Mouse (Mus musculus) embryonic facial prominence, embryonic 14.5 days (tissue): ENCODE results near the gene Klk14. TPM values are rescaled to one million over a fixed set of nuclear protein-coding genes. Genes with fewer than 3 reads are reported as not detected.
A peak's percentile ranks its signal among the peaks of the same experiment; 100 is the strongest.

Source experiments
- ATAC-seq: fragments of 200-750 bp; cut with Nextera tagmentation; 2 replicates; pipeline ENCODE4 v1.8.0; 2017; ENCODE audit warnings: low read depth, moderate number of reproducible peaks, moderate TSS enrichment
- DNase-seq: peaks from one replicate; pipeline ENCODE4 v3.0.0-alpha.2; 2015; ENCODE audit warnings: low spot score
- H3K27ac ChIP-seq: fragments of 300-500 bp; sonication (generic); replicated peaks from 2 replicates; pipeline ENCODE4 v1.5.1; 2014; ENCODE audit warnings: low read depth, mild to moderate bottlenecking, low read length, moderate library complexity
- H3K27me3 ChIP-seq: fragments of 300-500 bp; sonication (generic); replicated peaks from 2 replicates; pipeline ENCODE4 v1.6.1; 2014; ENCODE audit warnings: low read length; ENCODE audit not compliant: control insufficient read depth, insufficient read depth
- H3K36me3 ChIP-seq: fragments of 300-500 bp; sonication (generic); 2 replicates; pipeline ENCODE4 v1.6.1; 2014; ENCODE audit warnings: low read length, mixed read lengths; ENCODE audit not compliant: control insufficient read depth, insufficient read depth
- H3K4me1 ChIP-seq: fragments of 300-500 bp; sonication (generic); 2 replicates; pipeline ENCODE4 v1.6.1; 2014; ENCODE audit warnings: antibody characterized with exemption, low read length; ENCODE audit not compliant: control insufficient read depth, insufficient read depth
- H3K4me2 ChIP-seq: fragments of 300-500 bp; sonication (generic); 2 replicates; pipeline ENCODE4 v1.6.1; 2014; ENCODE audit warnings: low read depth, mild to moderate bottlenecking, low read length, moderate library complexity, mixed read lengths
- H3K4me3 ChIP-seq: fragments of 300-500 bp; sonication (generic); 2 replicates; pipeline ENCODE4 v1.5.1; 2014; ENCODE audit warnings: low read depth, mild to moderate bottlenecking, low read length
- H3K9ac ChIP-seq: fragments of 300-500 bp; sonication (generic); 2 replicates; pipeline ENCODE4 v1.6.1; 2014; ENCODE audit warnings: low read depth, mild to moderate bottlenecking, low read length, moderate library complexity, mixed read lengths
- H3K9me3 ChIP-seq: fragments of 300-500 bp; sonication (generic); 2 replicates; pipeline ENCODE4 v1.6.1; 2016; ENCODE audit warnings: low read length; ENCODE audit not compliant: control insufficient read depth
- WGBS: fragments of 180-500 bp; shearing (Covaris S2); extraction: QIAGEN DNeasy Blood & Tissue Kit; methylation state at CpG from one replicate; pipeline ENCODE4 v1.1.7; 2014; 5-methylcytosine and 5-hydroxymethylcytosine counted together
- polyA plus RNA-seq: library from polyadenylated mRNA; unstranded; fragments of >200 nt; fragmentation: Nextera tagmentation; extraction: Ambion mirVana; gene quantifications from 2 replicates; pipeline ENCODE4 v1.2.1, GENCODE M21; 2014

Gene Klk14
- polyA plus RNA-seq, 1 experiment from 2014 or later: 0.22 TPM

GRCm38 (mm10) chr7:43685088-43685487 is 5.1 kb upstream of the Klk14 start:
- H3K9ac ChIP-seq: no peak overlapping the region
- H3K27me3 ChIP-seq: no peaks in the 10 kb centered on the region
- H3K36me3 ChIP-seq: no peaks in the 10 kb centered on the region
- no peaks in the 10 kb centered on the region for H3K4me1 ChIP-seq
- DNase-seq: no peak
- H3K4me2 ChIP-seq: no peak overlapping the region
- no peaks in the 10 kb centered on the region for H3K9me3 ChIP-seq
- WGBS: 66% methylated on average over 7 of the region's 7 CpGs
- no peak overlapping the region for H3K27ac ChIP-seq
- no peak overlapping the region for H3K4me3 ChIP-seq
- no peak for ATAC-seq

DNA sequence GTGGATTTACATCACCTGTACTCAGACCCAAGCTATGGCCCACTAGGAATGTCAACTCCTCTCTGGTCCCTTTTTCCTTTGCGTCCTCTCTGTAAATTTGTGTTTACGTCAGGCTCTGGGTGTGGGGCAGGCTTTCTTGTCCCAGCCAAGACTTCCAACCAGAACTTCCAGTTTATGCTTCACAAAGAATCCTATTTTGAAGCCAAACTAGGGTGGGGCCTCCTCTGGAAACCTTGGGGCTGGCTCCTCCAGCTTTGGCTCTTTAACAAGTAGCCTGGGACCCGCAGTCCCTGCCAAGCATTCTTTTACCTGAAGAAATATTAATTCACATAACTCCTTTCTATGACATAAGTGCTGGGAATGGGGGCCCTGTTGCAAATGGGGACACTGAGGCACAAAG is 19.8 kb downstream of the Klk14 start:
- no peak overlapping the region for H3K4me2 ChIP-seq
- H3K9ac ChIP-seq: no peak overlapping the region
- H3K36me3 ChIP-seq: no peaks in the 10 kb centered on the region
- H3K27me3 ChIP-seq: no peaks in the 10 kb centered on the region
- no peak overlapping the region for H3K27ac ChIP-seq
- no peaks in the 10 kb centered on the region for H3K9me3 ChIP-seq
- H3K4me1 ChIP-seq: 0 out of 2 replicates have a peak, but pooled peaks cover 6% of the 10 kb centered on the region
- no peak for ATAC-seq
- DNase-seq: no peak
- WGBS: 80% methylated on average over 3 of the region's 3 CpGs
- H3K4me3 ChIP-seq: no peak overlapping the region

GRCm38 (mm10) chr7:43712267-43712666 is 22.0 kb downstream of the Klk14 start, which contains the start of gene Klk13:
Gene Klk13, plus strand, starts transcription at chr7:43712567.
- Histone ChIP-seq H3K4me3 (0 out of 2 replicates have a peak within 1 kb of the TSS, but pooled peaks have one; percentile 8), H3K27ac (no peak within 1 kb of the TSS), H3K9ac (no peak within 1 kb of the TSS; the same call in 1 of the 2 replicates), H3K36me3 (no peaks in the 10 kb centered on the region), H3K9me3 (no peaks in the 10 kb centered on the region), H3K27me3 (no peaks in the 10 kb centered on the region), H3K4me2 (peak within 1 kb of the TSS; percentile 40), H3K4me1 (0 out of 2 replicates have a peak, but pooled peaks cover 6% of the 10 kb centered on the region)
- ATAC-seq: no peak
- no peak for DNase-seq
- 53% methylated on average over 4 of the region's 4 CpGs for WGBS

- no peaks in the 10 kb centered on the region for H3K9me3 ChIP-seq
- peak overlapping the region; percentile 40 for H3K4me2 ChIP-seq
- ATAC-seq: no peak
- DNase-seq: peak; percentile 14
- no peak overlapping the region for H3K4me3 ChIP-seq
- no peaks in the 10 kb centered on the region for H3K36me3 ChIP-seq
- H3K27ac ChIP-seq: no peak overlapping the region
- H3K9ac ChIP-seq: no peak overlapping the region; the same call in 1 of the 2 replicates
- H3K27me3 ChIP-seq: no peaks in the 10 kb centered on the region
- WGBS: 7% methylated on average over 9 of the region's 9 CpGs
- 0 out of 2 replicates have a peak, but pooled peaks cover 6% of the 10 kb centered on the region for H3K4me1 ChIP-seq
Observed at GRCm38 (mm10) chr7:43712917-43713316, 22.7 kb downstream of the Klk14 start.

GRCm38 (mm10) chr7:43713741-43714351 is 23.6 kb downstream of the Klk14 start:
- WGBS: 6% methylated on average over 18 of the region's 19 CpGs
- Histone ChIP-seq H3K4me1 (0 out of 2 replicates have a peak, but pooled peaks cover 6% of the 10 kb centered on the region), H3K36me3 (no peaks in the 10 kb centered on the region), H3K27ac (no peak overlapping the region), H3K4me3 (0 out of 2 replicates have a peak overlapping the region, but pooled peaks have one; percentile 8), H3K9me3 (no peaks in the 10 kb centered on the region), H3K9ac (no peak overlapping the region), H3K4me2 (peak overlapping the region; percentile 40), H3K27me3 (no peaks in the 10 kb centered on the region)
- ATAC-seq: no peak
- no peak for DNase-seq

Other genes starting within 250 kb of the Klk14 start
- not detected in 2 replicates for gene Cldnd2, start 249.6 kb upstream of the Klk14 start, polyA plus RNA-seq
- 298 and 300 TPM in 2 replicates for gene Etfb, start 246.3 kb upstream of the Klk14 start, polyA plus RNA-seq
- gene Gm45233, start 246.3 kb upstream of the Klk14 start, polyA plus RNA-seq: 0.25 TPM in 1 of 2 replicates, not detected in the other
- gene Vsig10l, start 227.3 kb upstream of the Klk14 start, polyA plus RNA-seq: 3.1 and 3.8 TPM in 2 replicates
- 0.56 and 0.75 TPM in 2 replicates for gene Iglon5, start 200.3 kb upstream of the Klk14 start, polyA plus RNA-seq
- not detected in 2 replicates for gene 4931406B18Rik, start 184.5 kb upstream of the Klk14 start, polyA plus RNA-seq
- gene Cd33, start 146.0 kb upstream of the Klk14 start, polyA plus RNA-seq: 2.5 and 2.8 TPM in 2 replicates
- gene Zfp658, start 128.2 kb upstream of the Klk14 start, polyA plus RNA-seq: 2.7 and 3.3 TPM in 2 replicates
- 13.0 and 14.4 TPM in 2 replicates for gene Zfp719, start 110.8 kb upstream of the Klk14 start, polyA plus RNA-seq
- 0.39 and 0.47 TPM in 2 replicates for gene Zfp819, start 83.2 kb upstream of the Klk14 start, polyA plus RNA-seq
- not detected in 2 replicates for gene Ceacam18, start 55.7 kb upstream of the Klk14 start, polyA plus RNA-seq
- gene Siglece, start 30.3 kb upstream of the Klk14 start, polyA plus RNA-seq: 0.68 and 0.88 TPM in 2 replicates
- gene Ctu1, start 18.4 kb upstream of the Klk14 start, polyA plus RNA-seq: 10.5 and 12.2 TPM in 2 replicates
- gene Klk13, start 22.1 kb downstream of the Klk14 start, polyA plus RNA-seq: 1.8 and 3.0 TPM in 2 replicates
- 0.37 and 0.65 TPM in 2 replicates for gene Klk12, start 78.5 kb downstream of the Klk14 start, polyA plus RNA-seq
- 3.2 and 5.3 TPM in 2 replicates for gene Klk11, start 84.2 kb downstream of the Klk14 start, polyA plus RNA-seq
- gene Klk10, start 90.6 kb downstream of the Klk14 start, polyA plus RNA-seq: 8.8 and 17.2 TPM in 2 replicates
- gene Klk9, start 101.5 kb downstream of the Klk14 start, polyA plus RNA-seq: 0.28 and 0.49 TPM in 2 replicates
- 25.7 and 27.4 TPM in 2 replicates for gene Klk8, start 107.2 kb downstream of the Klk14 start, polyA plus RNA-seq
- 1.1 and 1.6 TPM in 2 replicates for gene Klk7, start 120.9 kb downstream of the Klk14 start, polyA plus RNA-seq
- 0.18 and 0.42 TPM in 2 replicates for gene Klk6, start 134.1 kb downstream of the Klk14 start, polyA plus RNA-seq
- 1.3 and 1.6 TPM in 2 replicates for gene Klk5, start 151.6 kb downstream of the Klk14 start, polyA plus RNA-seq
- 0.14 TPM in 1 of 2 replicates, not detected in the other for gene Klk4, start 190.7 kb downstream of the Klk14 start, polyA plus RNA-seq
- gene Klk15, start 243.3 kb downstream of the Klk14 start, polyA plus RNA-seq: not detected in 2 replicates